Mouse (Mus musculus): ENCODE measurements around the gene Myrip.
"Not testable (repeated sequence)": the region's sequence is repeated elsewhere in the genome, so short reads cannot be mapped to it uniquely, and the experiment has no call there.

Gene Myrip

GRCm38 (mm10) chr9:120301213-120301612 is at the start of gene Myrip:
Myrip (plus strand) TSS chr9:120301513.
- DNase-seq (ENCODE audit: low spot score) = not testable (repeated sequence)

GRCm38 (mm10) chr9:120259805-120260204 is 41.5 kb upstream of the Myrip start:
- peak; percentile 7 for DNase-seq (ENCODE audit: low spot score)

GRCm38 (mm10) chr9:120263994-120264393 is 37.3 kb upstream of the Myrip start:
- DNase-seq (ENCODE audit: low spot score) = no peak

GRCm38 (mm10) chr9:120273083-120273482 is 28.2 kb upstream of the Myrip start:
- no peak for DNase-seq (ENCODE audit: low spot score)

GRCm38 (mm10) chr9:120275226-120275625 is 26.1 kb upstream of the Myrip start:
- no peak for DNase-seq (ENCODE audit: low spot score)

- DNase-seq (ENCODE audit: low spot score) = no peak
Measured at GRCm38 (mm10) chr9:120281147-120281546, 20.2 kb upstream of the Myrip start.

GRCm38 (mm10) chr9:120282461-120283047 is 18.8 kb upstream of the Myrip start:
- no peak for DNase-seq (ENCODE audit: low spot score)

- no peak for DNase-seq (ENCODE audit: low spot score)
Measured at GRCm38 (mm10) chr9:120283556-120283955, 17.8 kb upstream of the Myrip start.

GRCm38 (mm10) chr9:120288011-120288410 is 13.3 kb upstream of the Myrip start:
- no peak for DNase-seq (ENCODE audit: low spot score)

GRCm38 (mm10) chr9:120290375-120290774 is 10.9 kb upstream of the Myrip start:
- no peak for DNase-seq (ENCODE audit: low spot score)

GRCm38 (mm10) chr9:120292488-120292887 is 8.8 kb upstream of the Myrip start:
- DNase-seq (ENCODE audit: low spot score) = no peak

- DNase-seq (ENCODE audit: low spot score) = no peak
Measured at GRCm38 (mm10) chr9:120295527-120295926, 5.8 kb upstream of the Myrip start.

GRCm38 (mm10) chr9:120296938-120297337 is 4.4 kb upstream of the Myrip start:
- no peak for DNase-seq (ENCODE audit: low spot score)

GRCm38 (mm10) chr9:120299429-120299828 is 1.9 kb upstream of the Myrip start:
- no peak for DNase-seq (ENCODE audit: low spot score)

- peak; percentile 4 for DNase-seq (ENCODE audit: low spot score)
Measured at GRCm38 (mm10) chr9:120302980-120303452, 1.7 kb downstream of the Myrip start.

GRCm38 (mm10) chr9:120303453-120304299 is 2.4 kb downstream of the Myrip start:
- peak; percentile 69 for DNase-seq (ENCODE audit: low spot score)

- DNase-seq (ENCODE audit: low spot score) = peak; percentile 13
Measured at GRCm38 (mm10) chr9:120304300-120305137, 3.2 kb downstream of the Myrip start.

- no peak for DNase-seq (ENCODE audit: low spot score)
Measured at GRCm38 (mm10) chr9:120315171-120315570, 13.9 kb downstream of the Myrip start.

- DNase-seq (ENCODE audit: low spot score) = no peak
Measured at GRCm38 (mm10) chr9:120319099-120319498, 17.8 kb downstream of the Myrip start.

- DNase-seq (ENCODE audit: low spot score) = no peak
Measured at GRCm38 (mm10) chr9:120320573-120320972, 19.3 kb downstream of the Myrip start.

GRCm38 (mm10) chr9:120322702-120323426 is 21.6 kb downstream of the Myrip start:
- DNase-seq (ENCODE audit: low spot score) = no peak

GRCm38 (mm10) chr9:120331048-120331447 is 29.7 kb downstream of the Myrip start:
- DNase-seq (ENCODE audit: low spot score) = not testable (repeated sequence)
